Mouse (Mus musculus) adrenal gland, adult 18-20 months (tissue): Measurements from ENCODE around the gene P3h3. TPM values are rescaled to one million over a fixed set of nuclear protein-coding genes. Genes with fewer than 3 reads are reported as not detected.
"Not testable (repeated sequence)": the region's sequence is repeated elsewhere in the genome, so short reads cannot be mapped to it uniquely, and the experiment has no call there.

Experiments
- DNase-seq, 2 experiments: peaks; one replicate each; pipeline ENCODE4 v3.0.0; 2021 to 2022; ENCODE audit warnings: low spot score in 2 of 2
- total RNA-seq, 2 experiments: library from RNA; stranded (reverse); gene quantifications; 1 replicate in 1 of 2; 2 replicates in 1 of 2; pipeline ENCODE4 v1.2.3; 2021

Gene P3h3
- total RNA-seq, 2 experiments from 2014 or later: 24.1 to 24.4 TPM

DNA sequence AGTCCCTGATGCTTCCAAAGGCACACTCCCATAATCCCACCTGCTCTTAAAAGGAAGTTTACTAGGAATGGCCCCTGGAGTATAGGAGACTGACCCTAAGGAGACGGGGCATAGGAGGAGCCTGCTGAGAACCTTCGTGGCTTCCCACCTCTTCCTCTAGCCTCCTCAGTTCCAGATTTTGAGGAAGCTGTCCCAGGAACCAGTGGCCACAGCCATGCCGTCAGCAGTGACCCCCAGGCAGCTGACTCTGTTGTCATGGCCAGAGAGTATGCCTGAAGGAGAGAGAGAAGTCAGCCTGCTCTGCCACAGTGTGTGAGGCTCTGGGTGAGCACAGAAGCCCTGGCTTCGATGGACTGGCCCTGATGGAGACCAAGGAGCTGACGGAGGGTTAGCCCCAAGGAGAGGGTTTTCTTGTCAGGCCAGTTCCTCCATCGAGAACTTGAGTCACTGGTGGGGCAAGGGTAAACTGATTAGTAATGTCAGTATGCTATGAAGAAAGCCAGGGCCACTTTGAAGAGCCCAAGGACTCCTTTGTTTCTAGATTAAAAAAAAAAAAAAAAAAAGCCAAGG, 23.0 kb downstream of the P3h3 start:
- no peak for DNase-seq

DNA sequence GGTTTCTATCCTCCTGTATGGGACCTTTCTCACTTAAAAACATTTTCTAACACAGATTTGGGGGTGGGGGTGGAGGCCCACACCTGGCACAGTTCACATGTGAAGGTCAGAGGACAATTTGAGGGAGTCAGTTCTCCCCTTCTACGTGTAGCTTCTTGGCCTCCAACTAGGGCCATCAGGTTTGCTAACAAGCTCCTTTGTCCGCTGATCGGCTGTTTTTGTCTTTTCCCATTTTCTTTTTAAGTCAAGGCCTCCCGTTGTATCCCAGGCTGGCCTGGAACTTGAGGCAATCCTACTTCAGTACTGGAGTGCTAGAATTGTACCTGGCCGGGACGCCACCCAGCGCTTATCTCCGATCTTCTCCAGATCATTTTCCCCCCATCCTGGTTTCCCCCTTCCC, 25.9 kb downstream of the P3h3 start:
- no peak for DNase-seq

DNA sequence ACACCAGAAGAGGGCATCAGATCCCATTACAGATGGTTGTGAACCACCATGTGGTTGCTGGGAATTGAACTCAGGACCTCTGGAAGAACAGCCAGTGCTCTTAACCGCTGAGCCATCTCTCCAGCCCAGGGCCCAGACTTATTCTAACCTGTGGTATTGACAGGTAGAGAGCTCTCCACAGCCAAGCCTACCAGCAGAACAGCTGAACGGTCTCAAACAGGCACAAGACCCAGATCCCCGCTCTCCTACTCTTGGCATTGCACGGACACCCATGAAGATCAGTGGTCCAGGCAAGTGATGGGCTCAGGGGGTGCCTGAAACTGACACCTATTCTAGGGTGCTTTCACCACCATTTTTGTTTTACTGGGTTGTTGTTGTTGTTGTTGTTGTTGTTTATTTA, 26.4 kb downstream of the P3h3 start:
- DNase-seq: not testable (repeated sequence)

DNA sequence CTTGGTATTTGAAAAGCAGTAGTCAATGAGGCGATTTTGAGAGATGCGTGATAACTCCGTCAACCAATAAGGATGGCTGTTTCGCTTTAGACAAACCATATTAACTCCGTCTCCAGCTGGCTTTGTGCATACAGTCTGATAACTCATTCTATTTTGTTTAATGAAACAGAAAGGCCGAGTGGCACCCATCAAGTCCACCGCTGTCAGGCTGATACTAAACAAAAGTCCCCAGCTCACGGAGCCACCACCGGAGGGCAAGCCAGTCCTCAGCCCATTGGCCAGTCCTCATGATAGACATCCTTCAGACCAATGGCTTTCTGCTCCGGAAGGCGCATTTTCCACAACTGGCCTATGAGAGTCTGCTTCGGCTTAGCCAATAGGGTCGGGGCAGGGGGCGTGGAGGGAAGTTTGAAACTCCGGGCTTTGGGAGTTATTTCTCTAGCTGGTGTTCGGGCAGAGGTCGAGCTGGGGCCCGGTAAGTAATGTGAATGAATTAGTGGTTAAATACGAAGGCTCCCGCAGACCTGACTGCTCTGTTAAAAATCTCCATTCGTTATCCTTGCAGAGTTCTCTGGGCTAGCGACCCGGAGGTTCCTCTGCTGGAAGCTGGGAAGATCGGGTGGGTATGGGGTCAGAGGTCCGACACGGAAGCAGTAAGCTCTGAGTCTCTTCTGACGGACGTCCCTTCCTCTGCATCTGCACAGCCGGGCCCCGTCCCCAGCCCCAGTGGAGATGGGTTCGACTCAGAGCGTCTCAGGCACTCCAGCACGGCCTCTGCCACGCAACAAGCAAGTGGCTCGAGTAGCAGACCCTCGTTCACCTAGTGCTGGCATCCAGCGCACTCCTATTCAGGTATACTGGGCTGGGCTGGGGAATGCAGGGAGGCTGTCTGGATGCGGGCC, 27.5 kb downstream of the P3h3 start:
- DNase-seq: peak; percentile 85 to 86

DNA sequence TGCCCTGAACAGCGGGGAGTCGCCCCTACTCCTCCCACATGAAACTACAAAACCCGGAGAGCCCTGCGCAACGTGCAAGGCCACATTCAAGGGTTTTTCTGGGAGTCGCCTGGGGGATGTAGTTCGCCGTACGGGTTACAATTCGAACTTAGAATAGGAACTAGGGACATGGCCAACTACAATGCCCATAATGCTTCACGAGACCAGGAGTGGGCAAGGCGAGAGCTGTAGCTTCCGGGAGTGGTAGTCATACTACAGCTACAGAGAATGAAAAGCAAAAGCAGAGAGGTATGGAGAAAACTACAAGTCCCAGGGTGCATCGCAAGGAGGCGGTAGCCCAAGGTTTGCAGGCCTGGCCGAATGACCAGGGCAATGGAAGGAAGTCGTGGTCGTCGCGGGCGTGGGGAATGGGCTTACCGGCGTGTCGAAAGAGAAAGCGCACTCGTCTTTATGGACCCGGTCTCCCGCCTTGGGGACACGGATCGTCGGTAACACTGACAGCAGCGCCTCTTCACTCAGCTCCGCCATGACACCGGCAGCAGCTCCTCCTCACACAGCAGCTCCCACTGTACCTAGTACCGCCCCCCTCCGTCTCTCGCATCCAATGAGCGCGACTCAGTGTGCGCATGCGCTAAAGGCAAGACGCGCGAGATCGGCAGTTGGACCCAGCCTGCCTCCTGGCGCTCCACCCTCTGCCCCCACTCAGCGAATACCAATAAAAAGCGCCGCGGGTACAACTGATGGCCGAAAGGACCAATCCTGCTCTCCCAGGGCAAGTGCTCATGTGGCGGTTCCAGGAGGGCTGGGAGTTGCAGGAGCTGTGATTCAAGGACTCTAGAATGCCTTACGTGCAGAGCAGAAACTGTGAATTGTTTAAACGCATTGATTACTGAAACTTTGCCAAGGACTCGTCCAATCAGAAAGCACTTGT, 28.4 kb downstream of the P3h3 start, which contains the start of the genes Usp5 and Cdca3:
Usp5 (minus strand) TSS at position 617 of the 931 bp plus-strand sequence.
Cdca3 (plus strand) TSS at position 680 of the 931 bp plus-strand sequence.
- peak; percentile 90 to 91 for DNase-seq

DNA sequence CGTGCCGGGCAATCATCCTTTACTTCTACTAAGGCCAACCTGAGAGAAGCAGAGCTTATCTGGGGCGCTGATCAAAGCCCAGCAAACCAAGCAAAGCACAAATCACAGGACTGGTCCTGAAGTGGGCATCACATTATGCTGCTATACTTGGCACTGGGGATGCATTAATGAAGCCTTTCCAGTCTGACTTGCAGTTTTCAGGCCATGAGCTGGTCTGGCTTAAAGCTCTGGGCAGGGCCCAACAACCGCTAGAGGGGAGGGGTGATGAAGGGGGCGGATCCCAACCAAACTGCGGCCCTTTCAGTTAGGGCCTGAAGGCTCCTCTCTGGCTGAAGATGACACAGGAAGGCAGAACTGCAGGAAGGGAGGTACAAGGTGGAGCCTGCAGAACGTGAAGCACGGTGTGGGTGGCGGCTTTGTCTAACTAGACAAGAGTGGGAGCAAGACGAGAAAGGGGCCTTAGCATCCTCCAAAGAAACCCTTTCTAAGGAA, 29.4 kb downstream of the P3h3 start:
- DNase-seq: peak in 1 of 2 experiments; percentile 43

DNA sequence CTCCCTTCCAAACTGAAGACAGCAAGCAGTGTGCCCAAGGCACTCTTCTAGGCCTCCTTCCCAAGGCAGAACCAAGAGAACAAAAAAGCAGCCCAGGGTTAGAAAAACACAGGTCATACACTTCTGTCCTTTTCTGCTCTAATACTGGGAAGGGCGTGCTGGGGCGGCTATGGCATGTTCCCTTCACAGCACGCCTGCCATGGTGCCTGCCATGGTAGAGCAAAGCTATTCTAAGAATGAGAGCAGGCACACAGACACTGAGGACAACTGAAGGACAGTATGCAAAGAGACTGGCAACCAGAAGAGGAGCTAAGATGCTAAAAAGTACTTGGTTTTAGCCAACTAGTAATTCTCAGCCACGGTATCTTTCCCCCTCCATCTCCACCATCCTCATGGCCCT, 35.5 kb downstream of the P3h3 start:
- DNase-seq: no peak

DNA sequence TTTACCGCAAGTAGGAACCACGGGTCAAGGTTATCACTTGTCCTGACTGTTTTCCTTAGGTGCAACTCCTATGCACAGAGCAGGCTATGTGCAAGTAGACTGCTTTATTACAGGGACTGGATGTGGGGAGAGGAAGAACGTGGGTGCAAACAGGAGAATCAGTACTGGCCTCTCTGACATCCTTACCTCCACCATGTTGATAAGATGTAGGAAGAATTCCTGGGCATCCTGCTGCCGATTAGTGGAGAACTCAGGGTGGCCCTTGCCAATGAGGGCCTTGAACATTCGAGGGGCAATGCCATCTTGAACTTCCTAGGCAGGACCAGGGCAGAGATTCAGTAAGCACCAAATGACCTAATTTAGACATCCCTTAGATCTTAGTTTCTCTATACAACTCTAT, 36.7 kb downstream of the P3h3 start:
- no peak for DNase-seq

DNA sequence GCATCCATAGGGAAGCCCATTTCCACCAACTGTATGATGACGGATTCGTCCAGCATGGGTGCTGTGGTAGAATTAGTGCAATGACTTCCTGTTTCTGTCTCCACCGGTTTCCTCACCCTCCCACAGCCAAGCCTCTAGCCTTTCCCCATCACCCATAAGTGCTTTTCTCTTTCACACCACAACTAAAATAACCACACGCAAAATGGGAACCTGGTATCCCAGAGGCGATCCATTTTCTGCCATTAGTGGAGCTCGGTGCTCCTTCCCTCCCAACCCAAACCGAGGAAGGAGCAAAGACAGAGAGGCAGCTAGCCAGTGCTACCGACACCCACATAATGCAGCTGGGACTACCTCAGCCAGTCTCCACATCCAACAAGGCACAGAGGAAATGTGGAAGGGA, 39.6 kb downstream of the P3h3 start:
- no peak for DNase-seq

DNA sequence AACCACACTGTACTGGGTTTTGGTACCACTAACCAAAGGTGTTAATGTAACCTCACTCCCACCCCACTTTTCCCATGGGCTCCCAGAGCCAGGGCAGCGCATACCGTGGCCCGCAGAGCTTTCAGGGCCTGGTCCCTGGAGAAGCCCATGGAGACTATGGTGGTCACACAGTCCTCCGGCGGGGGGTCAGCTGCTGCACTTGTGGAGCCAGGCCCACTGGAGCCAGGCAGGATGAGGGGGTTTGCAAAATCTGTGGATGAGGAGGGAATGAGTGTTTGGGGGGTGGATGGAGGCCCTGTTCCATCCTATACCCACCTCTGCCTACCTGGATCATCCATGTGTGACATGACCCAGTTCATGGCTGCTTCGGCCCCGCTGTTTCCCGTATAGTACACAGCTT, 40.0 kb downstream of the P3h3 start:
- no peak for DNase-seq

DNA sequence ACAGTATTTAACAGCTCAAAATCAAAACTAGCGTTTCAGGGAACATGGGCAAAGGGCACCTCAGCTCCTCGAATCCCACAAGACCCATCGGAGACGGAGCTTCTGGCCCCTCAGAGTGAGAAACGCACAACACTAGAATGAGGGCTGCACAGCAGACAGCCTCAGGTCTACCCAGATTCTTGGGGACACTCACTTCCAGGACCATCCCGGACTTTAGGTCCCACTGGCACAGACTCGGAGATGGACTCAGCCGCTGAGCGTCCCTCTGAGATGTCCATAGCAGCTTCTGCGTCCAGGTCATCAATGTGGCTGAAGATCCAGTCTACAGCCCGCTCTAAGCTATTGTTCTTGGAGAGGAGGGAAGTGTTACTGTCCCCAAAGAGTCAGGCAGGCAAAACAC, 40.4 kb downstream of the P3h3 start:
- DNase-seq: no peak

DNA sequence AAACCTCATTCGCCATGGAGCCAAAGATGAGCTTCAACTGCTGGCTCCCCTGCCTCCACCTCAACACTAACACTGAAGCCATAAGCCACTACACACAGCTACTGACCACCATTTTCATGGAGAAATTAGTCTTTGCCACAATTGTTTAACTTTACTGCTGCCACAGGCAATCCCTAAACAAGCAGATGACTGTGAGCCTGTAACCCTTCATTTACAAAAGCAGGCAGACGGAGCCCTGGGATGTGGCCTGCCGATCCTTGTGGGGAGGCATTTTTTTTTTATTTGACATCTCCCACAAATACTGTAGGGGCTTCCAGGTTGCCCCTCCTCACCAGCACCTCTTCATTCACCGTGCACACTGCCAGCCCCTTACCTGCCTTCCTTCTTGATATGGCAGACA, 40.9 kb downstream of the P3h3 start:
- no peak for DNase-seq

DNA sequence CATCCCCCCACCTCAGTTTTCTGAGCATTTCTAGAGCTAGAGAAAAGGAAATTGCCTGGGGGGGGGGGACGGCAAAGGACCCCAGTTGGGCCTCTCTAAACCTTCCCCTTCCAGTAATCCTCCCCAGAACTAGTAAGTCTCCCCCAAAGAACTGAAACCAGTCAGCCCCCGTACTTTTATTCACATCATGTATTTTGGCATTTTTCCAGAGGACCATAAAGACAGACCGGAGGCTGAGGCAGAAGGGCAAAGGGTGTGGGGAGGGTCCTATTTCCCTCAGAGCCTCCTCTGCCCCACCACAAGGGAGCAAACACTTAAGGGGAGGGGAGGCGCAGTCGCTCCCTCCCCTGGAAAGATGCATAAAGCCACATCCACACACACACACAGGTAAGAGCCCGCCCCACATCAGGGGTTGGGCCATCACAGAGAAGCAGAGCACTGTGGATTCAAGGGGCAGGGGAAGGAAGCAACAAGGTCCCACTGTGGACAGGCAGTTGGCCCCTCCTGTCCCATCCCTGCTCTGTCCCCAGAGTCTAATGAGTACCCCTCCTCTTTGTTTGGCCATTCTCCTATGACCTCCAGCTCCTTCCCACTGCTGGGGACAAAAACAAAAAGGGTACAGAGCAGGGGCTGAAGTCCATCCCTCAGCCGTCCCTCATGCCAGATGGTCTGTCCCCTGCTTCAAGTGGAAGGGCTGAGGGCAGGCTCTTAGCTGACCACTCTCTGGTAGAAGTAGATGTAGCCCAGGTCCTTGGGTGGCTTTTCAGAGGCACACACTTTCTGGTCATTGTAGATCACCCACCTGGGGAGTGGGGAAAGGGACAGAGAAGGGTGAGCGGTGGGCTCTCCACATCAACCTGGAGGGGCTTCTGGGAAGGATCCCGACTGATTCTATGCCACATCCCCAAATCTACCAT, 42.4 kb downstream of the P3h3 start:
- DNase-seq: no peak

DNA sequence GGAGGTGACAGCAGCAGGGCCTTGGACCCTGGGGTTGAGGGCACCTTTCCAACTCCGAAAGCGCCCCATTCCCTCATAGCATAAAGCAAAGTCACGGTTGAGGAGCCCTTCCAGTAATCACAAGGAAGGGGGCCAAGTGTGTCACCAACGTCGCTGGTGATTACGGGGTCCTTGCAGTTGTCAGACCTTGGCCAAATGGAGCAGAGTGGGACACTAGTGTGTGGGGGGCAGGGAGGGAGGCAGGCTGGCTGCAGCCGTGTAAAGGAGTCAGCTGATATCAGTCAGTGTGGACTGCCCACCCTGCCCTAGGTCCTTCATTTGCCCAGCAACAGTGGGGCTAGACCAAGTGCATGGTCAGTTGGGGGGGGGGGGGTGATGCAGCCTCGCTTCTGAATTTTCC, 43.1 kb downstream of the P3h3 start:
- DNase-seq: no peak

DNA sequence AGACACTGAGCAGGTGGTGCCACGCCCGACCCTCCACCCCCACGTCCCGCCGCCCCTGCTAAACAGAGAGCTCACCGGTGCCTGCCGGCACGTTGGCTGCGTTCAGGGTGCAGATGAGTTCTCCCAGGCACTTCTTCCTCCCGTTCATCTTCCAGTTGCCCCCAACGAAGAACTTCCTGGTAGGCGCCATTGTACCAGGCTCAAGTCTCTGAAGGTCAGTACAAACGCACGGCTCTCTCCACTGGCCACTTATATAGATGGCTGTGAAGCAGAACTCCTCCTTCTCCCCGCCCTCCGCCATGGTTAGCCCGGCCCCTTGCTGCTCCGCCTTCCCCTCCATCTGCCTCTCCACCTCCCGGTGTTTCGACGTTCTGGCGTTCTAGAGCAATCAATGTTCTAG, 43.6 kb downstream of the P3h3 start, which contains the start of gene Tpi1:
Tpi1 (minus strand) TSS at position 364 of the 400 bp plus-strand sequence.
- peak; percentile 89 to 92 for DNase-seq

DNA sequence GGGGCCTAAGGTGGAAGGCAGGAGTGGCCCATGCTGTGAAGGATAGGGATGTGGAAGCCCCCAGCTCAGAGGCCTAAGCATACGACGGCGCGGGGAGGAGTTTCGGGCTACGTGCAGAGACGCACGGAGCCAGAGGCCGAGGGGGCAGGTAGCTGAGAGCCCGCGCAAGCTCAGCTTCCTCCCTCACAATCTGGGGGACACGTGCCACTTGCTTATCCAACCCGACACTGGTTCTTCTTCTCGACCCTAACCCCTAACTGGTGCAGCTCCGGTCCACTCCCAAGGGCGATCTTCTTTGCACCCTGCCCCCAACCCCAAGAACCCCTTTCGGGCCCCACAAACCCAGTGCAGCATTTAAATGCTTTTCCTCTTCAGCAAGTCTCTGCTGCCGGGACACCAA, 44.1 kb downstream of the P3h3 start:
- DNase-seq: peak in 1 of 2 experiments; percentile 51

DNA sequence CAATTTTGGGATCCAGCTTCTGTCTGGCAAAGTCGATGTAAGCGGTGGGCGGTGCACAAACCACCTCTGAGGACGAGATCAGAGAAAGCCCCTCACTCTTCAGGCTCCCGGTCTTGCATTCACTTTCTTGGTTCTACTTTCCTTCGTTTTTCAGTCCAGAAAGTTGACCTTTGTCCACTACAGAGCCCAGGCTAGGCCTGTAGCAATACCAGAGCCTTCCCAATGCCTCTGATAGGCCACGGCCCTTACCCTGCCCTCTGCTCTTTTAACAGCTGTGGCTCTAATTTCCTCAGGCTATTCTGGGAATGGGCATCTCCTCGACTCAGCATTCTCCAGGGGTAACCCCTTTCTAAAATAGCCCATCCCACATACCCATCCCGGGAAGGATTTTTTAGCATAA, 44.7 kb downstream of the P3h3 start:
- no peak for DNase-seq

DNA sequence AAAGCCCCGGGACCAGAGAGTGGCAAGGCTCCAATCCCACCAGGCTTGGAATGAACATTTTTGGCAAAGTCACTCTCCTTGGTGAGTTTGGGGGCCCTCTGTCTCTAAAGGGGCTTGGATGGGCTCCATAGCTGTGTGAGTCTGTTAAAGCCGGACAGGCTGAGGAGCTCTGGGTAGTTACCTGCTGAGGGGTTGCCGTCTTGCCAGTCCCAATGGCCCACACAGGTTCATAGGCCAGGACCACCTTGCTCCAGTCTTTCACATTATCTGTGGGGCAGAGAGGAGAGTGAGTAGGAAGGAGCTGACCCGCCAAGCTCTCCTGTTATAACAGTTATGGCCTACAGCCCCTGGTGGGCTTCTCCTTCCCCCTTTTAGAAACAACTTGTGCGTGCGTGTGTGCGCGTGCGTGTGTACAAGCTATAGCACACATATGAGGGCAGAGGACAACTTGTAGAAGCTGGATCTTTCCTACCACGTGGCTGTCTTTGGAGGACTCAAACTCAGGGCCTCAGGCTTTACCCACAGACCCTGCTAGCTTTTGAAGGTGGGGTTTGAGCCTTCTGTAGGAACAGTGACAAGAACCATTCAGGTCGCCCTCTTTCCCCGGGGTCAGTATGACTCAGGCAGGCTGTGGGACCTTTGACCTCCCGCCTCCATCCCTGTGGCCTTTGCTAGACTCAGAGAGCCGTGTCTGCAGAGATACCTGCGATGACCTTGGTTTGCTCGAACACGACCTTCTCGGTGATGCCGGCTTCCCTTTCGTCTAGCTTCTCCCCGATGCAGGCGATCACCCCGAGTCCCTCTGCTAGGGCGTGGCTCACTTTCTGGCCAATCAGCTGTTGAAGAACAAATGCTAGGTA, 45.6 kb downstream of the P3h3 start:
- no peak for DNase-seq

DNA sequence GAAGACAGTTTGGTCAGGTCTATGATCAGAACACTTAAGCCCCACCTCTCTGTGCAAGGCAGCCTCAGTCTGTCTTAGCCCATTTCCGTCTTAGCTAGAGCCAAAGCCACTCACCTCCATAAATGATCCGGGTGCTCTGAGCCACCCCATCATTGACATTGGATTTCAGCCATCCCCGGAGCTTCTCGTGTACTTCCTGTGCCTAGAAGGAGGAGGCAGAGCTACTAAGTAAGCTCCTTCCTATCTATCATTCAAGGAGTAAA, 46.2 kb downstream of the P3h3 start:
- no peak for DNase-seq
